In the genomic region with DNA sequence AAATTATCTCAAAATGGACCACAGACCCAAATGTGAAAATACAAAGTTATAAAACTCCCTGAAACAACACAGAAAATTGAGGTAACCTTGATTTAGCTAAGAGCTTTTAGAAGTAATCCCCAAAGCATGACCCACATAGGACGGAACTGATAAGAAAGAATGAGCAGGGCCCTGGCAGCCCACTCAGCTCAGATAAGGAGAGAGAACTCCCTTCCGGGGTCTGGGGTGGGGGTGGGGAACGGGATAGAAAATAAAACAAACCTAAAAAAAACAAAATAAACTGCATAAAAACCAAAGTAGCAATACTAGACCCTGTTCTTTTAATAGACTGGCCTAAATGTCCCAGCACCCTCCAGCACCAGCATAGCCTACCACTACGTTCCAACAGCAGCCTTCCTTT, we compare ENCODE assay signal across 1 mouse cellular context.
TF ChIP-seq lines count a peak whose summit lies in the region.

No protein-coding gene starts in this region.

TF ChIP-seq in MEL, 35 proteins besides CTCF, POLR2A, EP300 and RAD21:
- TF ChIP-seq ZC3H11A (IDR thresholded peaks at IDR 0.05; ENCODE audit: low read depth, low read length) (no peak), KAT2A (conservative IDR thresholded peaks at IDR 0.05; ENCODE audit: low read depth, low read length) (no peak), NRF1 (IDR thresholded peaks at IDR 0.05; ENCODE audit: insufficient read depth, low read depth, low read length, poor library complexity, severe bottlenecking) (no peak), TBP (IDR thresholded peaks at IDR 0.05; ENCODE audit: low read depth, low read length) (no peak), POLR2AphosphoS2 (IDR thresholded peaks at IDR 0.05; ENCODE audit: low read length) (no peak), TCF12 (IDR thresholded peaks at IDR 0.05; ENCODE audit: low read depth, low read length) (peak; percentile 95), GATA1 (IDR thresholded peaks at IDR 0.05; ENCODE audit: low read depth, low read length) (peak; percentile 97), MAFK (IDR thresholded peaks at IDR 0.05; ENCODE audit: borderline replicate concordance, low read depth, low read length) (peak; percentile 51; the same call in 1 of the 2 replicates), ETS1 (IDR thresholded peaks at IDR 0.05; ENCODE audit: low read depth, low read length) (peak; percentile 93), RCOR1 (IDR thresholded peaks at IDR 0.05; ENCODE audit: low read depth, low read length) (peak; percentile 99), USF2 (IDR thresholded peaks at IDR 0.05; ENCODE audit: borderline replicate concordance in 1 of 2, insufficient read depth in 1 of 2, low read depth in 1 of 2, low read length in 2 of 2) (no peak), NELFE (IDR thresholded peaks at IDR 0.05; ENCODE audit: low read depth, low read length) (no peak), HCFC1 (IDR thresholded peaks at IDR 0.05; ENCODE audit: low read depth, low read length) (peak; percentile 46; the same call in 1 of the 2 replicates), UBTF (IDR thresholded peaks at IDR 0.05; ENCODE audit: borderline replicate concordance, insufficient read depth, low read depth, low read length) (no peak), POLR2AphosphoS5 (IDR thresholded peaks at IDR 0.05; ENCODE audit: borderline replicate concordance, low read depth, low read length) (no peak), GABPA (IDR thresholded peaks at IDR 0.05; ENCODE audit: low read depth, low read length) (no peak), MXI1 (IDR thresholded peaks at IDR 0.05; ENCODE audit: low read depth, low read length) (no peak; the same call in 1 of the 2 replicates), TAL1 (IDR thresholded peaks at IDR 0.05; ENCODE audit: low read length) (peak; percentile 71), JUND (IDR thresholded peaks at IDR 0.05; ENCODE audit: low read depth, low read length) (no peak), ZMIZ1 (IDR thresholded peaks at IDR 0.05; ENCODE audit: low read depth, low read length) (no peak), USF1 (IDR thresholded peaks at IDR 0.05; ENCODE audit: low read depth, low read length) (no peak), MYB (IDR thresholded peaks at IDR 0.05; ENCODE audit: low read depth, low read length) (no peak), MAZ (IDR thresholded peaks at IDR 0.05; ENCODE audit: low read depth, low read length) (peak; percentile 45; the same call in 1 of the 2 replicates), ZNF384 (IDR thresholded peaks at IDR 0.05; ENCODE audit: low read depth, low read length) (peak; percentile 60), MYC (IDR thresholded peaks at IDR 0.05; ENCODE audit: low read depth, low read length) (no peak), ZKSCAN1 (IDR thresholded peaks at IDR 0.05; ENCODE audit: low read depth, low read length) (peak; percentile 54; the same call in 1 of the 2 replicates), MAX (IDR thresholded peaks at IDR 0.05; ENCODE audit: low read length) (no peak), CHD2 (IDR thresholded peaks at IDR 0.05; ENCODE audit: low read length) (peak; percentile 80), SMC3 (IDR thresholded peaks at IDR 0.05; ENCODE audit: low read depth, low read length) (peak; percentile 18; the same call in 1 of the 2 replicates), ELF1 (IDR thresholded peaks at IDR 0.05; ENCODE audit: low read depth, low read length) (peak; percentile 92), MEF2A (IDR thresholded peaks at IDR 0.05; ENCODE audit: extremely low read depth, insufficient replicate concordance, low read depth, low read length, poor library complexity, severe bottlenecking) (no peak), E2F4 (IDR thresholded peaks at IDR 0.05; ENCODE audit: borderline replicate concordance, low read depth, low read length) (no peak), BHLHE40 (IDR thresholded peaks at IDR 0.05; ENCODE audit: borderline replicate concordance, low read depth, low read length) (peak; percentile 86), CHD1 (IDR thresholded peaks at IDR 0.05; ENCODE audit: low read depth, low read length) (no peak), SIN3A (IDR thresholded peaks at IDR 0.05; ENCODE audit: low read length) (peak; percentile 60; the same call in 1 of the 2 replicates)
